Mouse (Mus musculus): ENCODE results near the gene Fam107b. TPM values are rescaled to one million over a fixed set of nuclear protein-coding genes. Genes with fewer than 3 reads are reported as not detected.

The Fam107b gene
- total RNA-seq, 4 experiments from 2014 or later: 0.94 to 3.6 (median 1.3) TPM

- DNase-seq (ENCODE audit: low spot score in 2 of 2): no peak
These were observed 38.9 kb downstream of the Fam107b start for GRCm38 (mm10) chr2:3608868-3609854.

GRCm38 (mm10) chr2:3618446-3618845 is 48.2 kb downstream of the Fam107b start:
- DNase-seq (ENCODE audit: low spot score in 2 of 2): no peak

- no peak for DNase-seq (ENCODE audit: low spot score in 2 of 2)
These were observed 51.3 kb downstream of the Fam107b start for GRCm38 (mm10) chr2:3621568-3621967.

GRCm38 (mm10) chr2:3622158-3622557 is 51.9 kb downstream of the Fam107b start:
- no peak for DNase-seq (ENCODE audit: low spot score in 2 of 2)

GRCm38 (mm10) chr2:3623207-3623980 is 53.1 kb downstream of the Fam107b start:
- DNase-seq (ENCODE audit: low spot score in 2 of 2): no peak

- DNase-seq (ENCODE audit: low spot score in 2 of 2): no peak
These were observed 53.8 kb downstream of the Fam107b start for GRCm38 (mm10) chr2:3623981-3624584.

GRCm38 (mm10) chr2:3629096-3629495 is 58.8 kb downstream of the Fam107b start:
- DNase-seq (ENCODE audit: low spot score in 2 of 2): no peak

GRCm38 (mm10) chr2:3629741-3630140 is 59.5 kb downstream of the Fam107b start:
- no peak for DNase-seq (ENCODE audit: low spot score in 2 of 2)

- no peak for DNase-seq (ENCODE audit: low spot score in 2 of 2)
These were observed 60.6 kb downstream of the Fam107b start for GRCm38 (mm10) chr2:3630769-3631477.

- peak; percentile 6 to 16 for DNase-seq (ENCODE audit: low spot score in 2 of 2)
These were observed 62.8 kb downstream of the Fam107b start for GRCm38 (mm10) chr2:3633137-3633536.

GRCm38 (mm10) chr2:3636771-3637170 is 66.5 kb downstream of the Fam107b start:
- DNase-seq (ENCODE audit: low spot score in 2 of 2): no peak

GRCm38 (mm10) chr2:3641001-3641770 is 70.9 kb downstream of the Fam107b start:
- DNase-seq (ENCODE audit: low spot score in 2 of 2): no peak

GRCm38 (mm10) chr2:3642949-3643348 is 72.7 kb downstream of the Fam107b start:
- no peak for DNase-seq (ENCODE audit: low spot score in 2 of 2)

GRCm38 (mm10) chr2:3645741-3646140 is 75.5 kb downstream of the Fam107b start:
- no peak for DNase-seq (ENCODE audit: low spot score in 2 of 2)

- no peak for DNase-seq (ENCODE audit: low spot score in 2 of 2)
These were observed 78.9 kb downstream of the Fam107b start for GRCm38 (mm10) chr2:3649171-3649570.

- no peak for DNase-seq (ENCODE audit: low spot score in 2 of 2)
These were observed 84.3 kb downstream of the Fam107b start for GRCm38 (mm10) chr2:3654606-3655005.

GRCm38 (mm10) chr2:3656091-3656490 is 85.8 kb downstream of the Fam107b start:
- DNase-seq (ENCODE audit: low spot score in 2 of 2): no peak

GRCm38 (mm10) chr2:3656834-3657233 is 86.5 kb downstream of the Fam107b start:
- no peak for DNase-seq (ENCODE audit: low spot score in 2 of 2)

- no peak for DNase-seq (ENCODE audit: low spot score in 2 of 2)
These were observed 87.1 kb downstream of the Fam107b start for GRCm38 (mm10) chr2:3657376-3657775.

Data from gastrocnemius, adult 8-10 months (tissue).